Comparison of ENCODE assay signal across 31 mouse cellular contexts in genomic region chr1:97748163-97748562, GRCm38 (mm10).
"Had no signal": no experiment of that assay in that cellular context is flagged by ENCODE, and none has a peak within 500 bp of the region (broad histone marks: within the 10 kb centered on the region; RNA-seq: fewer than 3 reads in every experiment).

No protein-coding gene starts in this region.

- H3K4me3 ChIP-seq: limb, embryonic 10.5 days; limb, embryonic 12.5 days; limb, embryonic 13.5 days; limb, embryonic 15.5 days; liver, embryonic 12.5 days; liver, embryonic 13.5 days; liver, embryonic 15.5 days; lung, embryonic 15.5 days; megakaryocyte, embryonic 14.5 days; midbrain, embryonic 10.5 days; midbrain, embryonic 12.5 days; midbrain, embryonic 13.5 days; midbrain, embryonic 15.5 days; myocyte had no signal

- H3K27ac ChIP-seq: limb, embryonic 10.5 days; limb, embryonic 12.5 days; limb, embryonic 13.5 days; limb, embryonic 15.5 days; liver, embryonic 12.5 days; liver, embryonic 13.5 days; liver, embryonic 14.5 days; liver, embryonic 15.5 days; lung, embryonic 15.5 days; macrophage; midbrain, embryonic 10.5 days; midbrain, embryonic 12.5 days; midbrain, embryonic 13.5 days; midbrain, embryonic 15.5 days had no signal

- DNase-seq: left cerebral cortex, postnatal 4 days; liver; liver, embryonic 13.5 days; liver, postnatal 0 days; lung, adult 18-20 months; lung, adult 2 months; lung, embryonic 14.5 days; lung, postnatal 10 days; lung, postnatal 14 days; lung, postnatal 36 days; lung, postnatal 4 days; midbrain, embryonic 14.5 days had no signal

- H3K9ac ChIP-seq: limb, embryonic 12.5 days; limb, embryonic 13.5 days; limb, embryonic 15.5 days; liver, embryonic 12.5 days; liver, embryonic 13.5 days; liver, embryonic 14.5 days; liver, embryonic 15.5 days; liver, postnatal 0 days; lung, embryonic 14.5 days; lung, embryonic 15.5 days; midbrain, embryonic 12.5 days; midbrain, embryonic 13.5 days; midbrain, embryonic 15.5 days had no signal

- H3K9me3 ChIP-seq: limb, embryonic 10.5 days; limb, embryonic 12.5 days; limb, embryonic 13.5 days; limb, embryonic 15.5 days; liver, embryonic 12.5 days; liver, embryonic 13.5 days; liver, embryonic 15.5 days; lung, embryonic 15.5 days; megakaryocyte, embryonic 14.5 days; midbrain, embryonic 10.5 days; midbrain, embryonic 12.5 days; midbrain, embryonic 13.5 days; midbrain, embryonic 15.5 days had no signal

- ATAC-seq: liver, embryonic 12.5 days; liver, postnatal 0 days; lung, postnatal 0 days; midbrain, embryonic 13.5 days; midbrain, embryonic 15.5 days; midbrain, embryonic 16.5 days had no signal

- H3K4me1 ChIP-seq: limb, embryonic 10.5 days; limb, embryonic 12.5 days; limb, embryonic 13.5 days; limb, embryonic 15.5 days; lung, embryonic 15.5 days; midbrain, embryonic 10.5 days; midbrain, embryonic 12.5 days; midbrain, embryonic 13.5 days; midbrain, embryonic 15.5 days had no signal

- H3K4me2 ChIP-seq: limb, embryonic 12.5 days; limb, embryonic 13.5 days; limb, embryonic 15.5 days; liver, embryonic 11.5 days; liver, embryonic 12.5 days; liver, embryonic 13.5 days; liver, embryonic 15.5 days; lung, embryonic 14.5 days; lung, embryonic 15.5 days; midbrain, embryonic 11.5 days; midbrain, embryonic 12.5 days; midbrain, embryonic 13.5 days; midbrain, embryonic 15.5 days had no signal

- H3K27me3 ChIP-seq: limb, embryonic 12.5 days; limb, embryonic 13.5 days; limb, embryonic 15.5 days; liver, embryonic 12.5 days; liver, embryonic 13.5 days; liver, embryonic 15.5 days; lung, embryonic 15.5 days; megakaryocyte, embryonic 14.5 days; midbrain, embryonic 12.5 days; midbrain, embryonic 13.5 days; midbrain, embryonic 15.5 days had no signal
